Mouse (Mus musculus) CH12.LX (cell line): ENCODE results near the gene Ppp1r3f.

ENCODE experiments used
- ETS1 ChIP-seq: conservative IDR thresholded peaks from 2 replicates; pipeline ENCODE4 v1.6.1; 2012; ENCODE audit warnings: low read depth, mild to moderate bottlenecking, inconsistent platforms, low read length, improper control_type of control experiment, moderate library complexity
- JUN ChIP-seq: IDR thresholded peaks from 2 replicates; pipeline ENCODE4 v1.6.1; 2011; ENCODE audit warnings: low read depth, mild to moderate bottlenecking, low read length, improper control_type of control experiment, moderate library complexity; ENCODE audit not compliant: insufficient read depth
- POLR2A ChIP-seq: IDR thresholded peaks from 2 replicates; pipeline ENCODE4 v1.6.1; 2011; ENCODE audit warnings: low read depth, mild to moderate bottlenecking, improper control_type of control experiment, low read length
- USF1 ChIP-seq: IDR thresholded peaks from 2 replicates; pipeline ENCODE4 v1.6.1; 2014; ENCODE audit warnings: low read depth, mild to moderate bottlenecking, inconsistent platforms, low read length, improper control_type of control experiment

GRCm38 (mm10) chrX:7571565-7572136 is 2.4 kb downstream of the Ppp1r3f start:
- TF ChIP-seq USF1 = no peak
- TF ChIP-seq POLR2A = no peak
- TF ChIP-seq JUN = no peak
- TF ChIP-seq ETS1 = no peak
